Mouse (Mus musculus): Measurements from ENCODE around the gene Cyb5d1. TPM values are rescaled to one million over a fixed set of nuclear protein-coding genes. Genes with fewer than 3 reads are reported as not detected.

Gene Cyb5d1
- 10 to 100 TPM; 24.6 to 31.6 TPM for total RNA-seq (2023)

DNA sequence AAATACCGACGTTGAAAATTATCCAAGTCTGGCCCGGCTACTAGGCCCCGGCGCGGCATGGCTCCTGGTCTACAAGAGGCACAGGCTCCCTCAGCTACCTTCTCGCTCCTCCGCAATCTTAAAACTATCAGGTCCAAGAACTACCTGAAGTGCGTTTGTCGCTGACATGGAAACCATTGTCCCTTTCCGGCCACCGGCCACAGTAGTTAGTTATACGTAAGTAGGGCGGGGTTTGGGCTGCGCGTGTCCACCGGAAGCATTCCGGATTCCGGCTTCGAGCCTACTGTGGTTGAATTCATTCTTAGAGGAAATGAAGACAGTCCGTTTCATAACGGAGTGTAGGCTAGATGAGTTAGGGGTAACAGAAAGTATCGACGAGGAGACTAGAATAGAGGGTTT lies at the start of gene Cyb5d1, which contains the start of gene Naa38:
Gene Cyb5d1 (minus strand): TSS at position 397 of the 399 bp plus-strand sequence.
Gene Naa38 (plus strand): TSS at position 253 of the 399 bp plus-strand sequence.

DNA sequence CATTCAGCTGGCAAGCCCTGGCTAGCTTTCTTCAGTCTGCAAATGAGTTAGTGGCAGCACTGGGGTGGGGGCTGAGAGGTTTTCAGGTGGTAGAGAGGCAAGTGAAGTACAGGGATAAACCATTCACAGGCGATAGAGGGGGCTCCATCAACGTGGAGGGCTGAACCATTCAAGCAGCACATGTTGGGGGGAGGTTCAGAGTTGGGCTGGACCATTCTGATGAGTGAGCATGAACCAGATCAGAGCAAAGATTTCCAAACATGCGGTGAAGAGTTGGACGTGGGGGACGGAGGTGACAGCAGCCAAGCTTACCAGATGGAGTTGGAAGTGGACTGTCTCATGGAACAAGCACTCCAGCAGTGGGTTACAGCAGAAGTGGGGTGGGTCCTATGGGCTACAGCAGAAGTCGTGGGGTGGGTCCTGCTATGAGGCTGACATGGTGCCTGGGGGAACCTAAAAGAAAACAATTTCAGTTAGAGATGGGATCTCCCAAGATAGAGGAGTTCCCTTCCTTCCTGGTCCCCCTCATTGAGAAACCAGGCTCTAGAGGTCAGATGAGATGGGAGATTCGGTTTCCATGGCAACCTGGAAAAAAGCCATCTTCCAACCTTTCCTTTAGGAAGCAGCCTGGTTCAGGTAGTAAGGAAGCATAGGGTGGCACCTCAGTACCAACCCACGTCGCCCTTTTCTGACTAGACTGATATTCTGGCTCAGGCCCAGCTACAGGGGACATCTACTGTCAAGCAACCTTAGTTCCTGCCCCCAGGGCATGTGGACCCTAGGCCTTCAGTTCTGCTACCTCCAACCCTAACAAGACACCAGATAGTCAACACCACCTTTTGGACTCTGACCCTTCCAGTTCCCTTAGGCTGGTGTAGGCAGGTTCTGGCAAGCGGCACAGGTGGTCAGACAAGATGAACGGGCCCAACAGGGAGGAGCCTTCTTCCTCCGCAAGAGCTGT lies 18.1 kb upstream of the Cyb5d1 start, which contains the start of gene Kdm6b:
Gene Kdm6b (minus strand): TSS at position 455 of the 961 bp plus-strand sequence.

DNA sequence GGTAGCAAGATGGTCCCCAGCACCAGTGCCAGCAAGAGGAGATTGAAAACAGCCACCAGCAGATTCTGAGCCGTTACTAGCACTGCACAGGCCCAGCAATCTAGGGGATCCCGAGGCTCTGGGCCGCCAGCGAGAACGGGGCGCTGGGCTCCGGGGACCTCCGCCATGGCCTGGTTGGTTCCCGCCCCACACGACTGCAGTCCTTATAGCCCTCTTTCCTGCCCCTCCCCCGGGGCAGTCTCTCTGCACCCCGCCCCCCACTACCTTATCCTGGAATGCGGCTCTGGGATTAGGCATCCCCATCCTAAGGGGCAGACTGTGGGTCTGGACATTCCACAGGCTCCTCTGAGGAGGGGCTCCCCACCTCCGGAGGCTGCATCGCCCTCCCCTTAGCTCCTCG lies 2.6 kb upstream of the Cyb5d1 start, which contains the start of gene Tmem88:
Gene Tmem88 (minus strand): TSS at position 176 of the 400 bp plus-strand sequence.

DNA sequence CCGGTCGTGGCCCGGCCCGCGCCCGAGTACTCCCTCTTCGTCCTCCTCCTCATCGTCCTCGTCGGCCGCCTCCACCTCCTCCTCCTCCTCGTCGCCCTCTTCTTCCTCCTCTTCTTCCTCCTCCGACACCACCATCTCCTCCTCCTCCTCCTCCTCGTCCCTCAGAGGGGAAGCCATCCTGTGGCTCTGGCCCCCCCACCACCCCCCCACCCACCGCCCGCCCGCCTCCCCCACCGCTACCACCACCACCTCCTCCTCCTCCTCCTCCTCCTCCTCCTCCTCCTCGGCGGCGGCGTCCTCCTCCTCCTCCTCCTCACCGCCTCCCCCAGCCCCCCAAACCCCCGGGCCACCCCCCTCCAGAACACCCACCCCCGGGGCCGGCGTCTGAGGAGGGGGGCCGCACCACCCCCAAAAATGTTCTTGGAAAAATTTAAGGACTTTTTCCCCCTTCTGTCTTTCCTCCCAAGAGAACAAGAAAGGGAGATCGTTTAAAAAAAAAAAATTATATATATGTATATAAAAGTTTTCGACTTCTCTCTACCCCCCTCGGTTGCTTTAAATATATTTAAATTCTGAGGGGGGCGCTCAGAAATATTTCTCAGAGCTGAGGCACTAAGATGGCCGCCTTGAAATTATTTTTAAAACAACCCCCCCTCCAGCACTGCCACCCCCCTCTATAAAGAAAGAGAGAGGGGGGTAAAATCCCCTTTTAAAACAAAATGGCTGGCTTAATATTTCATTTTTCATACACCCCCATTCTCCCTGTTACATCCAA lies 26.0 kb downstream of the Cyb5d1 start, which contains the start of gene Chd3:
Gene Chd3 (minus strand): TSS at position 192 of the 775 bp plus-strand sequence.

Other genes with a start within 250 kb of the Cyb5d1 start
- gene Alox12b, start 238.6 kb downstream of the Cyb5d1 start, total RNA-seq (2023), result not detected
- gene Alox8, start 197.8 kb downstream of the Cyb5d1 start, total RNA-seq (2023), result 1 to 10 TPM; 1.2 to 1.6 TPM
- under 1 TPM; 0.06 to 0.12 TPM for gene Gucy2e, start 158.6 kb downstream of the Cyb5d1 start, total RNA-seq (2023)
- gene Cntrob, start 71.9 kb downstream of the Cyb5d1 start, total RNA-seq (2023), result 10 to 100 TPM; 13.4 to 18.0 TPM
- gene Trappc1, start 71.7 kb downstream of the Cyb5d1 start, total RNA-seq (2023), result 10 to 100 TPM; 22.6 to 26.6 TPM
- gene Kcnab3, start 69.4 kb downstream of the Cyb5d1 start, total RNA-seq (2023), result 1 to 10 TPM; 1.1 to 1.8 TPM
- gene Rnf227, start 55.2 kb downstream of the Cyb5d1 start, total RNA-seq (2023), result 1 to 10 TPM; 1.5 to 2.4 TPM
- gene Chd3, start 26.2 kb downstream of the Cyb5d1 start, total RNA-seq (2023), result 100 to 1,000 TPM; 777 to 802 TPM
- gene Naa38, start 144 bp downstream of the Cyb5d1 start, total RNA-seq (2023), result 10 to 100 TPM; 33.0 to 46.3 TPM
- 1 to 10 TPM; 7.2 to 8.1 TPM for gene Tmem88, start 2.6 kb upstream of the Cyb5d1 start, total RNA-seq (2023)
- 100 to 1,000 TPM; 135 to 162 TPM for gene Kdm6b, start 18.0 kb upstream of the Cyb5d1 start, total RNA-seq (2023)
- under 1 TPM; 0.03 TPM for gene Dnah2, start 153.5 kb upstream of the Cyb5d1 start, total RNA-seq (2023)
- gene Efnb3, start 164.6 kb upstream of the Cyb5d1 start, total RNA-seq (2023), result 1 to 10 TPM in 1 of 2 experiments, under 1 TPM in 1; 0.86 to 1.5 TPM
- 10 to 100 TPM; 16.2 TPM for gene Wrap53, start 184.6 kb upstream of the Cyb5d1 start, total RNA-seq (2023)
- gene Trp53, start 184.7 kb upstream of the Cyb5d1 start, total RNA-seq (2023), result 100 to 1,000 TPM; 146 to 161 TPM
- 1 to 10 TPM; 1.3 to 3.2 TPM for gene Atp1b2, start 210.3 kb upstream of the Cyb5d1 start, total RNA-seq (2023)
- not detected for gene Shbg, start 222.3 kb upstream of the Cyb5d1 start, total RNA-seq (2023)
- not detected for gene Sat2, start 226.4 kb upstream of the Cyb5d1 start, total RNA-seq (2023)
- gene Fxr2, start 237.4 kb upstream of the Cyb5d1 start, total RNA-seq (2023), result 10 to 100 TPM; 77.7 to 93.7 TPM

Measured in T-cell, adult 66 days (primary cell).